Mouse (Mus musculus) megakaryocyte, adult 5-6 weeks (primary cell): ENCODE measurements around the gene Blvrb. TPM values are rescaled to one million over a fixed set of nuclear protein-coding genes. Genes with fewer than 3 reads are reported as not detected.

Source experiments
- ATAC-seq: 2 replicates; pipeline ENCODE4 v1.8.0; 2016; ENCODE audit warnings: mild to moderate bottlenecking, inconsistent platforms; ENCODE audit not compliant: poor library complexity, severe bottlenecking
- total RNA-seq, 2 experiments: library from RNA; stranded (forward) in 1 of 2; stranded (reverse) in 1 of 2; fragments of 153-499, 151-499 nt in 1 of 2; fragments of 221-1000, 200-1000 nt in 1 of 2; gene quantifications; 2 replicates each; pipeline versions ENCODE4 v1.2.3 to v1.2.4; 2015 to 2017

The Blvrb gene
- total RNA-seq, 2 experiments from 2014 or later: 16.2 to 35.3 TPM

DNA sequence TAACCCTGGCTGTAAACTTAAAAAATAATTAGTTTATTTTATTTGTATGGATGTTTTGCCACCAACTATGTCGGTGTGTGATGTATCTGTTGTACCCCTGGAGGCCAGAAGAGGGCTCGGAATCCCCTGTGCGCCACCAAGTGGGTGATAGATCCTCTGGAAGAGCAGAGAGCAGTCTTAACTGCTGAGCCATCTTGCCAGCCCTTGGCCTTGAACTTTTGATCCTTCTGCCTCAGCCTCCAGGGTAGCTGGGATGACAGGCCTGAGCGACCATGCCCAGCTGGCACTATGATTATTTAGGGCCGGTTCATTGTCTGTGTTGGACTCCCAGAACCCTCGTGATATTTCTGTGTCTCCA is 60.8 kb downstream of the Blvrb start:
- peak; percentile 72 for ATAC-seq

GRCm38 (mm10) chr7:27510809-27511208 is 63.0 kb downstream of the Blvrb start:
- ATAC-seq: no peak

DNA sequence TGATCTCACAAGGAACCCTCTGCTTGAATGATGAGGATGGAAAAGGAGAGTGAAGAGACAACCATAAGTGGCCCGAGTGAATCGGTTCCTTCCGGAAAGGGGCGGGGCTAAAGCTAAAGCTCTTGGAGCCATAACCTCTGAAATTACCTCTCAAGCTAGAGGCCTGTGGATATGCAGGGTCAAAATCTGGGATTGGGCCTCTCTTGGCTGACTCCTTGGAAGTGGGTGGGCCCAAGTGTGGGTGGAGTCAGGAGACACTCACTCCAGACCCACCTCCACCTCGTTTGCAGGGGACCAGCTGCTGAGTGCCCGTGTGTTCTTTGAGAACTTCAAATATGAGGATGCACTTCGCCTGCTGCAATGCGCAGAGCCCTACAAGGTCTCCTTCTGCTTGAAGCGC is 67.2 kb downstream of the Blvrb start:
- ATAC-seq: no peak

Other genes starting within 250 kb of the Blvrb start
- gene Itpkc, start 219.3 kb upstream of the Blvrb start, total RNA-seq (2015): 1.6 and 2.7 TPM in 2 replicates
- 1.6 and 4.7 TPM in 2 replicates for gene Itpkc, start 219.3 kb upstream of the Blvrb start, total RNA-seq (2017)
- gene Coq8b, start 215.0 kb upstream of the Blvrb start, total RNA-seq (2015): 12.0 and 16.8 TPM in 2 replicates
- gene Coq8b, start 215.0 kb upstream of the Blvrb start, total RNA-seq (2017): 7.5 and 15.2 TPM in 2 replicates
- gene Numbl, start 189.5 kb upstream of the Blvrb start, total RNA-seq (2015): 2.8 and 4.3 TPM in 2 replicates
- 2.5 and 2.6 TPM in 2 replicates for gene Numbl, start 189.5 kb upstream of the Blvrb start, total RNA-seq (2017)
- gene Ltbp4, start 110.3 kb upstream of the Blvrb start, total RNA-seq (2015): not detected in 2 replicates
- gene Ltbp4, start 110.3 kb upstream of the Blvrb start, total RNA-seq (2017): not detected in 2 replicates
- 42.6 and 43.6 TPM in 2 replicates for gene Shkbp1, start 92.0 kb upstream of the Blvrb start, total RNA-seq (2015)
- gene Shkbp1, start 92.0 kb upstream of the Blvrb start, total RNA-seq (2017): 30.9 and 34.0 TPM in 2 replicates
- not detected in 2 replicates for gene Gm20479, start 90.6 kb upstream of the Blvrb start, total RNA-seq (2015)
- not detected in 2 replicates for gene Gm20479, start 90.6 kb upstream of the Blvrb start, total RNA-seq (2017)
- gene Sptbn4, start 292 bp upstream of the Blvrb start, total RNA-seq (2015): 0.13 and 0.32 TPM in 2 replicates
- 0.07 and 0.20 TPM in 2 replicates for gene Sptbn4, start 292 bp upstream of the Blvrb start, total RNA-seq (2017)
- gene Sertad3, start 25.8 kb downstream of the Blvrb start, total RNA-seq (2015): 5.8 and 7.8 TPM in 2 replicates
- gene Sertad3, start 25.8 kb downstream of the Blvrb start, total RNA-seq (2017): 11.1 and 11.6 TPM in 2 replicates
- 17.4 and 18.9 TPM in 2 replicates for gene Sertad1, start 38.9 kb downstream of the Blvrb start, total RNA-seq (2015)
- gene Sertad1, start 38.9 kb downstream of the Blvrb start, total RNA-seq (2017): 11.2 and 19.7 TPM in 2 replicates
- 0.05 and 0.16 TPM in 2 replicates for gene Prx, start 51.3 kb downstream of the Blvrb start, total RNA-seq (2015)
- 0.22 TPM in 1 of 2 replicates, not detected in the other for gene Prx, start 51.3 kb downstream of the Blvrb start, total RNA-seq (2017)
- not detected in 2 replicates for gene Hipk4, start 75.3 kb downstream of the Blvrb start, total RNA-seq (2015)
- not detected in 2 replicates for gene Hipk4, start 75.3 kb downstream of the Blvrb start, total RNA-seq (2017)
- 7.7 and 19.6 TPM in 2 replicates for gene Pld3, start 105.2 kb downstream of the Blvrb start, total RNA-seq (2015)
- 6.6 and 8.0 TPM in 2 replicates for gene Pld3, start 105.2 kb downstream of the Blvrb start, total RNA-seq (2017)
- 9.4 and 9.9 TPM in 2 replicates for gene 2310022A10Rik, start 105.3 kb downstream of the Blvrb start, total RNA-seq (2015)
- gene 2310022A10Rik, start 105.3 kb downstream of the Blvrb start, total RNA-seq (2017): 3.3 and 7.2 TPM in 2 replicates
- 40.2 TPM in 2 replicates for gene Akt2, start 143.6 kb downstream of the Blvrb start, total RNA-seq (2015)
- gene Akt2, start 143.6 kb downstream of the Blvrb start, total RNA-seq (2017): 53.8 and 55.7 TPM in 2 replicates
- gene Ttc9b, start 205.9 kb downstream of the Blvrb start, total RNA-seq (2015): not detected in 2 replicates
- gene Ttc9b, start 205.9 kb downstream of the Blvrb start, total RNA-seq (2017): not detected in 2 replicates
- 1.7 and 2.4 TPM in 2 replicates for gene Map3k10, start 226.6 kb downstream of the Blvrb start, total RNA-seq (2015)
- 2.3 and 4.3 TPM in 2 replicates for gene Map3k10, start 226.6 kb downstream of the Blvrb start, total RNA-seq (2017)
- 0.46 and 1.4 TPM in 2 replicates for gene Zfp607b, start 241.4 kb downstream of the Blvrb start, total RNA-seq (2015)
- gene Zfp607b, start 241.4 kb downstream of the Blvrb start, total RNA-seq (2017): 0.41 and 1.6 TPM in 2 replicates